Mouse (Mus musculus) erythroid progenitor cell, adult 5-6 weeks (primary cell): ENCODE results near the gene Bank1. TPM values are rescaled to one million over a fixed set of nuclear protein-coding genes. Genes with fewer than 3 reads are reported as not detected.

Experiments
- ATAC-seq: replicated peaks from 2 replicates; pipeline ENCODE4 v1.8.0; 2016; ENCODE audit warnings: moderate number of reproducible peaks, mild to moderate bottlenecking, moderate TSS enrichment, inconsistent platforms; ENCODE audit not compliant: poor library complexity, low FRiP score, severe bottlenecking
- total RNA-seq, 2 experiments: library from RNA; stranded (forward) in 1 of 2; stranded (reverse) in 1 of 2; fragments of 150-400 nt in 1 of 2; fragments of 186-747, 209-891 nt in 1 of 2; gene quantifications; 2 replicates each; pipeline versions ENCODE4 v1.2.3 to v1.2.4; 2015 to 2017; ENCODE audit warnings: low replicate concordance in 2 of 2

Gene Bank1
- total RNA-seq, 2 experiments from 2014 or later = 7.7 to 16.8 TPM

DNA sequence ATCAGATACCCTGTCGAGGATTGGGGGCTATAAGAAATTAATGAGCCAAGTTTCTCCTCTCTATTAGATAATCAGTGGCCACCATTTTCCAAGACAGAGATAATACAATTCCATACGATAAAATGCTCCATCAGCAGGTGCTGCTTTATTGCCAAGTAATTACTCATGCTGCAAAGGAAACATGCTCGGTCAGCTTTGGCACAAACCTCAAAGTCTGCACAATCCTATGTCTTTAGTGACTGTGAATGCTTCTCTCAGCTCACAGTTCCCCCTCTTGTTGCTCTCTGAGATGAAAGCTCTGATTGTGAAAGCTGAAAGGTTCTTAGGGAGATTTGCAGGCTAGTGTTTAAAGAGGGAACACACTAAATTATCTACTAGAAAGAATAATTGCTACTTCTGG lies 193.9 kb downstream of the Bank1 start:
- ATAC-seq = no peak

DNA sequence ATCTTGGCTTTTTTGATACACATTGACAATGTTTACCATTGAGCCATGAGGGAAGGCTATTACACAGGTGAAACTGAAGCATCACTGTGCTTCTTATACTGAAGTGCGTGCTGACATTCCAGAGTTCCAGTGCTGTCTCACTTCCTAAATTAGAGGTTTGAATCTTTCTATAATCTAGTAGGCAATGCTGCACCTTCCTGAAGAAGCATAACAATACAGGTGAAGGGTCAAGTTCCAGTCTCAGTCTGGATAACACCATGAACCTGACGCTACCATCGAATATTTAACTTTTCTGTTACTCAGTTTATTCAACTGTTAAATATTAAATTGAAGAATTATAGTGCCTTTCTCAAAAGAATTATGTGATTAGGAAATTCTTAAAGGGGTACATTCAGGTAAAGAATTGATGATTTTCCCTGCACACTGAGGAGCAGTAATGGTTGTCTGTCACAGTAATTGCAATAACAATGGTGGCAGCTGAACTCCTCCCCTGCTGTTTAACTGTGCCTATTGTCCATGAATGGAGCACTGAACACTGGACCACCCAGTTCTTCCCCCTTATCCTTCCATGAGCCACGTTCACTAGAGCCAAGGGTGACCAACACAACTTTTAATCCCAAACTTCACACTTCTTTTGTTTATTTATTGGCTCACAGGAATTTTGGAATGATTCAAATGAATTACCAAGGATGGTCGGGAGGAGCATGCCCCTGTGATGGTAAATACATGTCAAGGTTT lies 210.2 kb downstream of the Bank1 start:
- ATAC-seq = no peak

DNA sequence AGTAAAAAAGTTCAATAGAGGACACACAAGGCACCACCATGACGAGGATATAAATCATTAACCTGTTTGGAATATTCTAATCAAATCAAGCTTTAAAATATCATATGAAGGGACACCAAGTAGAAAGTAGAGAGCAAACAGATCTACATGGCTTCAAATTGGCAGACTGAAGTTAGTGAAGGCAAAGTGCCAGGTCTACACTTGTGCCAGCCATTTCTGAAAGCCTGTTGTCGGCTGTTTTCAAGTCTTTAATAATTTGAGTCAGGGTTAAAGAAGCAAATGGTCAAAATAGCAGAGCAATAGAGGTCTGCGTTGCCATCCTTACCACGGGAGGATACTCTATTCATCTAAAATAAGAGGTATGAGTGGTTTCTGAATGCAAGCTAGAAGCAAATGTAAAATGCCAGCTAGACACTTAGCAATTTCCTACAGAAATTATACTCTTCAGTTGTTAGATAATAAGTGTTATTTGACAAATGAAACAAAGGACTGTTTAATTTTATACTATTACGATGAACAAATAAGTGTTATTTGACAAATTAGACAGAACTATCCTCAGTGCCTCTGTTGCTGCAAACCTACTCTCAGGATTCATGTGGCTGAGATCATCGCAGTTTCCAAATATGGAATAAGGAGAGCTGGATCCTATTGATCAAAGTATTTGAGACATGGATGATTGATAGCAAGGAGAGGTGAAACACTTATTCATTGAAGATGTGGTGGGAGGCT lies 216.3 kb downstream of the Bank1 start:
- no peak for ATAC-seq

DNA sequence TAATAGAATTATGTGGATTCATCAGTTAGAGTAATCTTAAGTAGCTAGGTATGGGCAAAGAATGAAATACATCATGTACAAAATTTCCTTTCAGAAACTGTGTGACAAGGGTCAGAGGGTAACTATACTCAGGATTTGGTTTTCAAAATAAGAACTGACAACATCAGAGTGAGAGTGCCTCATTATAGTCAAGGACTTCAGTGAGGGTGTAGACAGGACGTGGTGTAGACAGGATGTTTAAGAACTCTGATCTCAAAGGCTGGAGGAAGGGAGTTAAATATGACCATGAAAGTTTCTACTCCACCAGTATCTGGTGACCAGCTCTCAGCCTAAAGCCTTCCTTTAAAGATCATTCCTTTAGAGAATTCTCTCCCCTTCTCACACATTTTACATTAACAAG lies 219.4 kb downstream of the Bank1 start:
- ATAC-seq = no peak

DNA sequence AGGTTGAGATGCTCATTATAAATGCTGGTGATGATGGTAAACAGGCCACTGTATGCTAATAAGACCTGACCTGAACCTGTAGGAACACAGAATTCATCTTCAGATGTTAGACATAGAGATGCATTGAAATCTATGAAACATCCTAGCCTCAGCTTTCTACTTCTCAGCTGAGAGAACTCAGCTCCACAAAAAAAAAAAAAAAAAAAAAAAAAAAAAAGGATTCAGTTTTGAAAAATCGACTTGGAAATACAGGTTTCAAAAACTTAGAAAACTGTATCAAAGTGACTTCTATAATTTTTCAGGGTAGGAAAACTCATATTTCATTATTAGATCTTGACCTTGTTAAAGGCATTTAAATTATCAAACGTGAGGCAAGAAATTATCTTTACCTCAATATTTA lies 222.5 kb downstream of the Bank1 start:
- no peak for ATAC-seq

DNA sequence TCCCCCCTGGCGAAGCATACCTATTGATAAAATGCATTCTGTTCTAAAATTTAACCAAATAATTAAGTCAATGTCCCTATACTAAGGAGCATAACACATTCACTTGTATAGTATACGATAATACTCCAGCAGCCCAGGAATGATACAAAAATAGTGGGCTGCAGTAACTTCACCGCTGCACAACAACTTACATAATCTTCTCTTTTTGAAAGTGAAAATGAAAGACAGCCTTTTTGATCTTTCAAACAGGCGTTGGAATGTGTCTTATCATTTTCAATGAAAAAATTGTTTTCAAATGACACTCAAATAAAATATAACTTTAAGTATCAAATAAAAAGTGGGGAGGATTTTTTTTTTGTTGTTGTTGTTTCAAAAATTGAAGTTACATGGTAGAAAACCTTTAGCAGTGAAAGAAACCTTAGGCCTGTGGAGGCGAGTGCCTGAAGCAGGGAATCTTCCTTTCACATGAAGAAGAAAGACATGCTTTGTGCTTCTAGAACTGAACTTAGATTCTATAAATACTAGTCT lies 224.8 kb downstream of the Bank1 start:
- no peak for ATAC-seq

DNA sequence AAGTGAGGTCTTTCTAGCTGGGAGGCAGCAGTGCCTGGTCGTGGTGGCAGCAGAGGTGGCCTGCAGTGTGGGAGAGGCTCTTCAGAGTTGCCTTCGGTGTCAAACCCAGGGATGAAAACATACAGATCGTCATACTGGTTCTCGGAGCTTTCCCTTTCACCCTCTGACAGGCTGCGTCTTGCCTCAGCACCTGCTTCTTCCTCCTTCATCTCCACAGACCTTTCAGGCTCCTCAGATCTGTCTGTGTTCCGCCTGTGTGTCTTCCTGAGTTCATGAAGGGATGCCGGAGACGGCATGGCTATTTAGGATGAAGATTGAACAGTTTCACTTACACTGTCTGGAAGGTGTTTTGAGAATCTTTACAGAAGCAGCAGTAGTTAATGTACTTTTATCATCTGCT lies 225.6 kb downstream of the Bank1 start:
- no peak for ATAC-seq

DNA sequence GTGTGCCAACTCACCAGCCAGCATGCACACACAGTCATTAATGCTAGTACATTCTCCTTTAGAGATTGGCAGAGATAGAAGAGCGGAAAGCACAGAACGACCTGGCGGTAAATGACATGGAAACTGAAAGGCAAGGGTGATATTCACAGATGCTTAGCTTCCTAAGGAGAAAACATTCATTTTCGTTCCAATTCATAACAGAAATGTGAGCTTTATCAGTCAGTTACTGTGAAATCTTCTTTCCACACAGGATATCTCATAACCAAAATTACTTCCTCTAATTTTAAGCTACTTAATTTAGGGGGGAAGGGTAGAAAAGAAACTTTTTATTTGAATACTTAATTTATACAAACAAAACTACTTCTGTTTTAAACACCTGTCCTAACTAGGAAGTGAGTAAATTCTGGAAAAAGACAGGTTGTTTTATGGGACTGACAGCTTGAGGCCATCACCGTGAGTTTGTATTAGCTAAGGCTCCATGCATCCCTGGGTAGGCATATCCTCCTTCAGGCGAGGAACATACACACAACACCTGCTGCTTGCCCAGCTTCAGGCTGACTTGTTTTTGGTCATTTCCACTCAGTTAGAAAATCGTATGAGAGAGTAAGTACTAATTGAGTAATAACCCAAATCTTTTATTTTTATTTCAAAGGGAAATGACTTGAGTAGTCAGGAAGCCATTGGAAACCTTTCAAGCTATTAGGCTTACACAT lies 238.8 kb downstream of the Bank1 start:
- ATAC-seq = no peak

DNA sequence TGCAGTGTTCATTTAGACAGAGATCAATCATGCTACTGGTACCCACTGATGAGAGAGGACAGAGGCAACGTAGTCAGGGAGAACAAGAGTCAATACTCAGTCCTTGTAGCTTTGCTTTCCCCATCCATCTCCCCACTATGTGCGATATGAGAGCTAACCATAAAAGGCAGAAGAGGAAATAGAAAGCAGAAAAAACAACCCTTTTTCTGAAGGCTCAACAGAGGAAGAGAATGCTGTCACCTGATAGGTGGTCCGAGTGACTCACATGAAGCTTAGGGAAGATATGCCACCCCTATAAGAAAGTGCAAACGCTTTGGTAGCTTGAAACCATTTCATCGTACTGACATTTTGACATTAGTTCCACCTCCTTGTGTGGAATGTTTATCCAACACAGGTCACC lies 239.4 kb downstream of the Bank1 start:
- no peak for ATAC-seq

DNA sequence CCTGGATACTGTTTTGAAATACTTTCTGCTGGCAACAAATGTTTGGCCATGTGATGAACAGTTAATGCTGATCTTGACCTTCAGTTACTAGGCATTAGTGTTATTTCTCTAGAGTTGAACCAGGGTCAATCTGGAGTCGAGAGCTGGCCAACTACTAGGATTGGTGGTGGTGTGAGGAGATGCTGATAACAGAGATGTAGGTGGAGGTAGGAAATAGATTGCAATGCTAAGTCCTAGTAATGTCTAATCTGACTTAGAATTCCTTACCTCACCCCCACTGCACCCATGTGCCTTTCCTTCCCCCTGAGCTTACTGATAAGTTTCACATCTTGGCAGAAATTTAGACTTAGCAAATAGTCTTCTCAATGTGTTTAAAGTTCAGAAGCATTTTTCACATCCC lies 240.8 kb downstream of the Bank1 start:
- ATAC-seq = no peak

DNA sequence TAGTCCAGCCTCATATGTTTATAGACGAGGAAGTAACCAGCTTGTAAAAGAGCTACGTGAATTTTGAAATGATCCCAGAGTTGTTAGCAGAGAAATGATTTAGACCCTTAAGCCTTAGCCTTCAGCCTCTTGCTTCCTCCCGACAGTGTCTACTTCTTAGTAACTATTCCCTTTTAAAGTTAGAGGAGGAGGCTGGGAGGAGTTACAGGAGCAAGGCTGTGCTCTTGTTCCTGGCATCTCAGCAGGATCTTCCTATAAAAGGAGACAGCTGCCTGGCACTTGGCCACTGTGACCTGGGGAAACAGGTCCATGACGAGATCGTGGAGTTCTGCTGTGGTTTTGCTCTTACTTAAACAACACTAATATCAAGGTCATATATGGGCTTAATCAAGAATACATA lies 241.8 kb downstream of the Bank1 start:
- no peak for ATAC-seq

DNA sequence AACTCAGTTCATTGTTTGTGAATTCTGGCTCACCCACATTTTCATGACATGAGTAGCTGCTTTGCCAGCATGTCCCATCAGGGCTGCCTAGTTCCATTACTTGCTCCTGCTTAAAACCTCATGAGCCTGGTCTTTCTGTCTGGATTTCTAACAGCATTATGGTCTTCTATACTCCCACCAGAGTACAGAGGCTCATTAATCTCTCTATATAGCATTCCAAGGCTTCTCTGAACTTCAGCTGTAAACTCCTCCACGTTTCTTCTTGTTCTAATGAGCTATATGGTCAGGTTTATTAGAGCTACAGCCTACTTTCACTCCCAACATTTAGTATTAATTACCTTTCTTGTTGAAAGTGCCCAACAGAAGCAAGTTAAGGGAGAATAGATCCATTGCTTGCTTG lies 244.6 kb downstream of the Bank1 start:
- no peak for ATAC-seq

DNA sequence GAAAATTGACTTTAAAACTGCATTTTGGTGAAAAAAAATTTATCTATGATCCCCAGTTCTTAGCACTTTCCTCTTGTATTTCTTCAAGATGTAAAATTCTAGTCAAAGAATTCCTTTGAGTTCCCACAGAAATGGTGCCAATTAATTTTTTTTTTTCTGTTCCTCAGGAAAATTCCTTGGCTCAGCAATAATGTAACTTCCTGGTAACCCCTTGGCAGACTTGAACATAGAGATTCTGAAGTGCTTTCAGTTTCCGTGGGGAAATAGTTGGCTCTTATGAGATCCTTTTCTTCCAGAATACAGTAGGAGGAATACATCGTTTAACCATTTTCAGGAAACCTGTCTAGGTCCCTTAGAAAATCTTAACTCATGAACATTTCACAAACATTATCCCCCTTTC lies 247.3 kb downstream of the Bank1 start:
- ATAC-seq = no peak

DNA sequence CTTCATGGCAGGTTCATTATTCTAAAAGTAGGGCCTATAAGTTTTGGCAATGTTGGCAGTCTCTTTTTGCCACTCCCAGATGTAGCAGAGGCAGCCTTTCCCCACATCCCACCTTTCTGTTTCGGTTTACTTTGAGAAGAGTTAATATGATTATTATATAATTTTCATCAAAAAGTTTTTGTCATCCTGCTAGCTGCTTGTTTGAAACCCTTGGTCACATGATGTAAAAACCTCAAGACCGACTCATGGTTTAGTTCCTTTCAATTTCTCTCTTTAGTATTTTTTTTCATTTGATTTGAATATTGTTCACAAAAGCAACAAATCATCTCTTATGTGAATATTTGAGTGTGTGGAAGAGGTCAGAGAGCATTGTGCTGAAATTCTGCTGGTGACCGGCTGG lies 255.5 kb downstream of the Bank1 start:
- no peak for ATAC-seq

DNA sequence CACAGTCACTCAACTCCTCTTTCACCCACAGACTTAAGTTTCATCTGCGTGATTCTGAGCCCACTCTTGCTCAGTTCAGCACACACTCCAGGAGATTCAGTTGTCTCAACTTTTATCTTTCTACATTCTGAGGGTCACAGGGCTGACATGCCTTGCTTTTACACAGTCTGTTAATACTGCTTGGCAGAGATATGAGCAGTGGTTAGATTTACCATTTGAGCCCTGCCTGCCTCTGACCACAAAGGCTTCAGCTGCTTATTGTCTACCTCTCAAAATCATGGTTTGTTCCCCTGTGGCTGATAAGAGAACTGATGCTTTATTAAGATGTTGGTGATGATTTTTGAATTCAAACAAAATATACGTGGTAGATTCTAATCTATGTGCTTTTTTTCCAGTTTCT lies 264.0 kb downstream of the Bank1 start:
- no peak for ATAC-seq

DNA sequence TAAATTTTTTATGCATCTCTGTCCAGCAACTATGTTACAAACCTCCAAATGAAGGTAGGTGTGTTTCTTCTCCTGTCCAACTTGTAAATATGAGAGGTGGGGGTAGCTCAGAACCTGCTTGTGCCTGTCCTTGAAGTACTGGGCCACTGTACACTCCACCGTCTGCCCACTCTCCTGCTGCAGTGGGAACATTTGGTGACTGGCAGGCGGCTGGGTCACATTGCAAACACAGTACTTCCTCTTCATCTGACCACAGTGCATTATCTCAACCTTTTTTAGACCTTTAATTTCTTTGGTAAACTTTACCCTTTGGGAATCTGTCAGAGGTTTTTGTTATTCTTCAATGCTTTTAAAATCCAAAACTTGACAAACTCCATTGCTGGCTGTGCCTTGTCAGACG lies 275.2 kb downstream of the Bank1 start:
- ATAC-seq = no peak

DNA sequence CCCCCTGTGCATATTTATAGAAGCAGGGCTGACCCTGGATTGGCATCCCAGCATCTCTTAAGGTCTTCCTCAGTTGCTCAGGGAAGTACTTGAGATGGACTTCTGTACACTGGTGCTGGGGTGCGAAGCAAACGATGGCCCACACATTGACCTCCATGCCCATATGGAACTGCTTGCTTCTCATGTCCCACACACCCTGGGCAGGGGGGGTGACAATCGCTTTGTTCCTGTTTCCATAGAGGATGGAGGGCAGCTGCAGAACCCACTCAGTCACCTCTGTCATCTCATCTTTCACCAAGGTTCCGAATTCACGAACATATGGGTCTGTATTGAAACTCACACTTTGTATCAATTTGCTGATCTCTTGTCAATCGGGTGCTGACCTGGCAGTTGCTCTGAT lies 275.7 kb downstream of the Bank1 start:
- no peak for ATAC-seq

DNA sequence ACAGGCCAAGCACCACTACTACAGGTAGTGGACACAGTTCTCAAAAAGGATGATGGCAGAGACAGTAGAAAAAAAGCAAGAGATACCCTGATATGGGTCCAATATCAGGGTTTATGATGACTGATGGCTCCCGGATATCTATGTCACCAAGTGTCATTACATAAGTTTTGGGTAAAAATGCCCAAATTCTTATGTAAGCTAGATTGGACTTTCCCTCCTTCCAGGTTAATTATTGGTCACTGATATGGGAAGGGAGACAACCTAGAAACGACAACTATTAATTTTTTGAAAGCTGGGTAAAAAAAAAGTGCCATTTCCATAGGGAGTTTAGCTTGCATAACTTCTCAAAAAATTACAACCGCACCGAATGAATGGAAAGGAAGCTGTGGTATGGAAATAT lies 277.8 kb downstream of the Bank1 start:
- ATAC-seq = no peak

DNA sequence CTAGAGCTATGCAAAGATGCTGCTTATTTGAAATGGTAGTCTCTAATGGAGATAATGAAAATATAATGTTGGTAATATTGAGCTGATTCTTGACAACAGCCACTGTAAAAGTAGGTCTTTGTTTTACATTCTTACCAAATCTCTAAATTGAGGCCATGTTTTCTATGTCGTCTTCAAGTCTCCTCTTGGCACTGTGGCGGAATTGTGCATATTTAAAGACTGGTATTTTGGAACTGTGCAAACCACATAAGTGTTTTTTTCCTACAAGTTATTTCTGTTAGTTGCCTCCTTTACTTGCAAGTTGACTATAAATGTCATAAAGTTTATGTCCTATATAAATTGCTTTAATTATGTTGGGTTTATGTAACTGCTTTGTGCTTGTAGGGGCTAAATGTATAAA lies 280.5 kb downstream of the Bank1 start:
- ATAC-seq = no peak

DNA sequence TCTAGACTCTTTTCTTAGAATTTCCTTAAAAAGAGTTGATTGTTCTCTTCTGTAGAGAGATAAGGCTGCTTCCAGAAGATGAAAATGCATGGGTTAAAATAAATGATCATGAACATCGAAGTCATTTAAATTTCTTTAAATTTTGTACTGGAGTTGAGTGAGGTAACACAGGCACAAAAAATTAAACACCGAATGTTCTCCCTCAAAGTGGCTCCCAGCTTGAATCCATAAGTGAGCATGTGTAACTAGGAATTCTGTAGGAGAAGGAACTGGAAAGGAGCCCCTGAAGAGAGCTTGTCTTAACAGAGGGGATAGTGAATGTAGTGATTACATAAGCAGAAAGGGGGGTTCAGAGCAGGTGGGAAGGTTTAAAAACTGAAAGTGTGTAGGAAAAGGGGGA lies 285.8 kb downstream of the Bank1 start:
- ATAC-seq = no peak

DNA sequence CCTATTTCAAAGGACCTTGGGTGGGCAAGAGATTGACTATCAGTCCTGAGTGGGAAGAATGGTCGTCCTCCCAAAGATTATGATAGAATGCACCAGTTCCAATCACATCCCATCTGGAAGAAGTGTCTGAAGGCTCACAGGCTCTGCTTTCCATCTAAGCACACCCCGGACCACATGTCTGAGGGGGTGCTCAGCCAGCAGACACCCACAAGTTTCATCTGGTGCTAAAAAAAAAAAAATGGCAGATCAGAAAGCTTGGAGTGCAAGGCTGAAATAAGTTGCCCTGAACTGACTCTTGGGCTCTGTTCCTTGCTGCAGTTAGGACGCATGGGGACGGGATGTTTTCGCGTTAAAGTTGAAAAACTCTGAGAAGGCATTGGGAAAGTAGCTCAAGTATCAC lies 286.4 kb downstream of the Bank1 start:
- no peak for ATAC-seq
